Mouse (Mus musculus) gonadal fat pad, adult 2 months (tissue): Measurements from ENCODE around the gene Asphd2. TPM values are rescaled to one million over a fixed set of nuclear protein-coding genes. Genes with fewer than 3 reads are reported as not detected.

ENCODE experiments used
- DNase-seq: peaks from one replicate; pipeline ENCODE4 v3.0.0-alpha.2; 2012; ENCODE audit warnings: low read depth
- polyA plus RNA-seq: library from polyadenylated mRNA; depleted of rRNA; stranded (reverse); fragments of >200 nt; gene quantifications from 2 replicates; pipeline ENCODE4 v1.2.3, GENCODE M21; 2012; rRNA removed

Asphd2 gene
- polyA plus RNA-seq, 1 experiment: 0.82 TPM

DNA sequence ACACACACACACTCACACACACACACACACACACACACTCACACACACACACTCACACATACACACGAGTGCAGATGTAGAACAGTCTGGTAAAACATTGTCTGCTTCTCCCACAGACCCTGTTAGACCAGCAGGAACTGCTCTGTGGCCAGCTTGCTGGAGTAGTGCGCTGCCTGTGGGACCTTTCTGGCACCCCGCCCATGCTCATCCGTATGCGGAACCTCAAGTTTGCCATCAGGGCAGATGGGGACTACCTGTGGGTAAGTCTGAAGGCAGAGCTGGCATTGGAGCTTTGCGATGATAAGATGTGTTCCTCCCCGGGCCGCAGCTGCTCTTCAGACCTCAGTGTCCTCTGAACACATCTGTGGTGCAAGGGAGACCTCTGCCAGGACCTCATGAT lies 45.5 kb downstream of the Asphd2 start:
- DNase-seq: no peak

GRCm38 (mm10) chr5:112346211-112346965 lies 48.3 kb downstream of the Asphd2 start:
- DNase-seq: no peak

GRCm38 (mm10) chr5:112344092-112344960 lies 50.3 kb downstream of the Asphd2 start:
- no peak for DNase-seq

GRCm38 (mm10) chr5:112343205-112343595 lies 51.5 kb downstream of the Asphd2 start:
- no peak for DNase-seq

DNA sequence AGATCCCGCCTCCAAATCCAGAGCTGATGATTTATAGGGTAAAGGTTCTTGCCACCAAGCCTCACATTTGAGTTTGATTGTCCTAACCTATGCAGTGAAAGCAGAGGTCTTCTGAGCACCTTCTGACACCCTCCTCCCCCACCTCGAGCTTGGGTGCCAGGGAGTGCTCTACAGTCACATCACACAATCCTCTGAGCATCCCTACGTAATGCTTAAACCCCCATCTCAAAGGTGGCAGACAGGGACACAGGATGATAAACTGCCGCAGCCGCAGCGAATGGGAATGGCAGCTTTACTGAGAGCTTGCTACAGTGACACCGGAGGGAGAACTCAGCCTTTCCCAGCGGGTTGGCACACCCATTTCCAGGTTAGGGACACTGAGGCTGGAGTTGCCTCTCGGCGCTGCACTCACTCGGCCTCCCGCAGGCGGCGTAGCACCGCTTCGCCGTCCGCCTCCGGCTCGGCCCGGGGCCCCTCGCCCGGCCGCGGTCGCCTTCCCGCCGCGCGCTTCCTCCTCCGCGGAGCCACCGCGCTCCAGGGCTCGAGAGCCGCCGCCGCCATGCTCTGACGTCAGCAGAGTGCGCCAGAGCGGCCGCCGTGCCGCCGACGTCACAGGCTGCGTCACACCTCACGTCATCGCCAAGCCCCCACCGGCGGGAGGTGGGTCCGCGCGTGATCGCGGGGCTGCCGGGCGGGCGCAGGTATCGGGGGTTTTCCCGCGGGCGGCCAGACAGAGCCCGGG lies 52.0 kb downstream of the Asphd2 start, which contains the start of the genes Srrd and Hps4:
TSS of gene Srrd (minus strand) at position 578 of the 742 bp plus-strand sequence.
TSS of gene Hps4 (plus strand) at position 621 of the 742 bp plus-strand sequence.
- no peak for DNase-seq

GRCm38 (mm10) chr5:112339215-112339614 lies 55.5 kb downstream of the Asphd2 start:
- DNase-seq: no peak

- DNase-seq: no peak
Observed at GRCm38 (mm10) chr5:112337004-112337403, 57.7 kb downstream of the Asphd2 start.

GRCm38 (mm10) chr5:112335473-112335872 lies 59.2 kb downstream of the Asphd2 start:
- no peak for DNase-seq

Other genes starting within 250 kb of the Asphd2 start
- 309 and 372 TPM in 2 replicates for gene Cryba4, start 142.3 kb downstream of the Asphd2 start, polyA plus RNA-seq
- 7.3 and 7.7 TPM in 2 replicates for gene Crybb1, start 139.1 kb downstream of the Asphd2 start, polyA plus RNA-seq
- gene Tpst2, start 118.2 kb downstream of the Asphd2 start, polyA plus RNA-seq: 243 and 387 TPM in 2 replicates
- 28.0 and 29.1 TPM in 2 replicates for gene Tfip11, start 68.5 kb downstream of the Asphd2 start, polyA plus RNA-seq
- gene Srrd, start 51.8 kb downstream of the Asphd2 start, polyA plus RNA-seq: 35.1 and 45.8 TPM in 2 replicates
- 28.6 and 34.0 TPM in 2 replicates for gene Hps4, start 51.8 kb downstream of the Asphd2 start, polyA plus RNA-seq
- gene Gm6583, start 38.8 kb downstream of the Asphd2 start, polyA plus RNA-seq: 0.05 TPM in 1 of 2 replicates, not detected in the other
- gene Gm6588, start 54.6 kb upstream of the Asphd2 start, polyA plus RNA-seq: 0.04 and 0.06 TPM in 2 replicates
- gene Sez6l, start 182.3 kb upstream of the Asphd2 start, polyA plus RNA-seq: 2.4 and 2.6 TPM in 2 replicates